Mouse (Mus musculus) stomach, postnatal 0 days (tissue): ENCODE data around the gene Sparc. TPM values are rescaled to one million over a fixed set of nuclear protein-coding genes. Genes with fewer than 3 reads are reported as not detected.
"Not testable (repeated sequence)": the region's sequence is repeated elsewhere in the genome, so short reads cannot be mapped to it uniquely, and the experiment has no call there.

ENCODE experiments used
- ATAC-seq: fragments of 200-750 bp; cut with Nextera tagmentation; 2 replicates; pipeline ENCODE4 v1.8.0; 2017; ENCODE audit not compliant: low FRiP score, low TSS enrichment
- DNase-seq: peaks from one replicate; pipeline ENCODE4 v3.0.0-alpha.2; 2016; ENCODE audit warnings: low spot score
- H3K27ac ChIP-seq: fragments of 300-500 bp; sonication (generic); replicated peaks from 2 replicates; pipeline ENCODE4 v1.5.1; 2014; ENCODE audit warnings: mild to moderate bottlenecking, control low read depth
- H3K27me3 ChIP-seq: fragments of 300-500 bp; sonication (generic); 2 replicates; pipeline ENCODE4 v1.6.1; 2014; ENCODE audit warnings: low read length; ENCODE audit not compliant: control insufficient read depth, insufficient read depth
- H3K36me3 ChIP-seq: fragments of 300-500 bp; sonication (generic); 2 replicates; pipeline ENCODE4 v1.6.1; 2014; ENCODE audit warnings: low read length, mixed read lengths; ENCODE audit not compliant: control insufficient read depth, insufficient read depth
- H3K4me1 ChIP-seq: fragments of 300-500 bp; sonication (generic); replicated peaks from 2 replicates; pipeline ENCODE4 v1.6.1; 2014; ENCODE audit warnings: antibody characterized with exemption; ENCODE audit not compliant: control insufficient read depth, insufficient read depth
- H3K4me2 ChIP-seq: fragments of 300-500 bp; sonication (generic); replicated peaks from 2 replicates; pipeline ENCODE4 v1.6.1; 2014; ENCODE audit warnings: low read depth, mild to moderate bottlenecking, control low read depth, moderate library complexity
- H3K4me3 ChIP-seq: fragments of 300-500 bp; sonication (generic); 2 replicates; pipeline ENCODE4 v1.5.1; 2014; ENCODE audit warnings: low read depth, low read length, control low read depth
- H3K9ac ChIP-seq: fragments of 300-500 bp; sonication (generic); 2 replicates; pipeline ENCODE4 v1.6.1; 2014; ENCODE audit warnings: mild to moderate bottlenecking, low read length, control low read depth, mixed read lengths
- H3K9me3 ChIP-seq: fragments of 300-500 bp; sonication (generic); 2 replicates; pipeline ENCODE4 v1.6.1; 2016; ENCODE audit warnings: low read length; ENCODE audit not compliant: control insufficient read depth
- CTCF ChIP-seq: IDR thresholded peaks from 2 replicates; pipeline ENCODE4 v1.5.1; 2016; ENCODE audit warnings: antibody characterized with exemption, low read depth, mild to moderate bottlenecking, moderate library complexity
- EP300 ChIP-seq: optimal IDR thresholded peaks from 2 replicates; pipeline ENCODE3; 2016; ENCODE audit warnings: antibody characterized with exemption
- WGBS: fragments of 180-500 bp; shearing (Covaris S2); extraction: QIAGEN DNeasy Blood & Tissue Kit; methylation state at CpG from one replicate; pipeline ENCODE4 v1.1.7; 2014; 5-methylcytosine and 5-hydroxymethylcytosine counted together
- polyA plus RNA-seq: library from polyadenylated mRNA; unstranded; fragments of >200 nt; fragmentation: Nextera tagmentation; extraction: Ambion mirVana; gene quantifications from 2 replicates; pipeline ENCODE4 v1.2.1, GENCODE M21; 2015

The Sparc gene
- polyA plus RNA-seq, 1 experiment from 2014 or later: 1,849 TPM

- ATAC-seq: peak; percentile 85
- H3K36me3 ChIP-seq: no peaks in the 10 kb centered on the region
- H3K27me3 ChIP-seq: no peaks in the 10 kb centered on the region
- 0 out of 2 replicates have a peak, but pooled peaks cover 2% of the 10 kb centered on the region for H3K4me1 ChIP-seq
- TF ChIP-seq EP300 (no peak), CTCF (peak; percentile 36; the same call in 1 of the 2 replicates)
- no peaks in the 10 kb centered on the region for H3K9me3 ChIP-seq
- H3K4me3 ChIP-seq: peak overlapping the region; percentile 55
- peak overlapping the region; percentile 74 for H3K9ac ChIP-seq
- 17% methylated on average over 9 of the region's 9 CpGs for WGBS
- peak overlapping the region; percentile 61 for H3K4me2 ChIP-seq
- peak overlapping the region; percentile 94 for H3K27ac ChIP-seq
- DNase-seq: peak; percentile 57
Observed at GRCm38 (mm10) chr11:55419678-55420307, 3.2 kb downstream of the Sparc start.

GRCm38 (mm10) chr11:55419296-55419677, 3.7 kb downstream of the Sparc start:
- DNase-seq (no peak), ATAC-seq (no peak)
- H3K9me3 ChIP-seq: no peaks in the 10 kb centered on the region
- peak overlapping the region; percentile 55 for H3K4me3 ChIP-seq
- TF ChIP-seq EP300 (no peak), CTCF (no peak)
- H3K27me3 ChIP-seq: no peaks in the 10 kb centered on the region
- 0 out of 2 replicates have a peak, but pooled peaks cover 2% of the 10 kb centered on the region for H3K4me1 ChIP-seq
- H3K9ac ChIP-seq: peak overlapping the region; percentile 74
- 18% methylated on average over 4 of the region's 4 CpGs for WGBS
- peak overlapping the region; percentile 61 for H3K4me2 ChIP-seq
- peak overlapping the region; percentile 94 for H3K27ac ChIP-seq
- no peaks in the 10 kb centered on the region for H3K36me3 ChIP-seq

- Histone ChIP-seq H3K4me2 (peak overlapping the region; percentile 61), H3K4me3 (peak overlapping the region; percentile 55), H3K4me1 (0 out of 2 replicates have a peak, but pooled peaks cover 2% of the 10 kb centered on the region), H3K9ac (peak overlapping the region; percentile 74), H3K36me3 (no peaks in the 10 kb centered on the region), H3K27ac (peak overlapping the region; percentile 94), H3K9me3 (no peaks in the 10 kb centered on the region), H3K27me3 (no peaks in the 10 kb centered on the region)
- 4% methylated on average over 3 of the region's 3 CpGs for WGBS
- ATAC-seq: no peak
- DNase-seq: no peak
- TF ChIP-seq EP300 (no peak), CTCF (no peak)
Observed at GRCm38 (mm10) chr11:55418704-55419061, 4.3 kb downstream of the Sparc start.

- Histone ChIP-seq H3K27me3 (no peaks in the 10 kb centered on the region), H3K9ac (peak overlapping the region; percentile 74), H3K9me3 (no peaks in the 10 kb centered on the region), H3K27ac (peak overlapping the region; percentile 94), H3K4me3 (peak overlapping the region; percentile 55), H3K4me1 (0 out of 2 replicates have a peak, but pooled peaks cover 2% of the 10 kb centered on the region), H3K36me3 (no peaks in the 10 kb centered on the region), H3K4me2 (peak overlapping the region; percentile 61)
- WGBS: 3% methylated on average over 24 of the region's 24 CpGs
- DNase-seq: peak; percentile 68
- ATAC-seq: peak; percentile 41; the same call in 1 of the 2 replicates
- TF ChIP-seq EP300: no peak
- TF ChIP-seq CTCF: no peak
Observed at GRCm38 (mm10) chr11:55417898-55418703, 4.9 kb downstream of the Sparc start.

- TF ChIP-seq EP300 (no peak), CTCF (no peak)
- WGBS: 44% methylated on average over 6 of the region's 6 CpGs
- no peak for DNase-seq
- Histone ChIP-seq H3K4me1 (0 out of 2 replicates have a peak, but pooled peaks cover 2% of the 10 kb centered on the region), H3K27ac (peak overlapping the region; percentile 94), H3K4me2 (peak overlapping the region; percentile 61), H3K27me3 (no peaks in the 10 kb centered on the region), H3K36me3 (no peaks in the 10 kb centered on the region), H3K9ac (no peak overlapping the region), H3K9me3 (no peaks in the 10 kb centered on the region), H3K4me3 (peak overlapping the region; percentile 55)
- no peak for ATAC-seq
Observed at GRCm38 (mm10) chr11:55416609-55417265, 6.2 kb downstream of the Sparc start.

- H3K27me3 ChIP-seq, DNase-seq, H3K4me1 ChIP-seq, H3K9ac ChIP-seq, H3K4me3 ChIP-seq, H3K36me3 ChIP-seq, H3K9me3 ChIP-seq, ATAC-seq: not testable (repeated sequence)
- peak overlapping the region; percentile 44 for H3K4me2 ChIP-seq
- WGBS: 59% methylated on average over 6 of the region's 6 CpGs
- 0 out of 2 replicates have a peak overlapping the region, but pooled peaks have one; percentile 45 for H3K27ac ChIP-seq
Observed at GRCm38 (mm10) chr11:55415731-55416130, 7.3 kb downstream of the Sparc start.
